Comparison of ENCODE assay signal across 20 mouse cellular contexts in the genomic region with DNA sequence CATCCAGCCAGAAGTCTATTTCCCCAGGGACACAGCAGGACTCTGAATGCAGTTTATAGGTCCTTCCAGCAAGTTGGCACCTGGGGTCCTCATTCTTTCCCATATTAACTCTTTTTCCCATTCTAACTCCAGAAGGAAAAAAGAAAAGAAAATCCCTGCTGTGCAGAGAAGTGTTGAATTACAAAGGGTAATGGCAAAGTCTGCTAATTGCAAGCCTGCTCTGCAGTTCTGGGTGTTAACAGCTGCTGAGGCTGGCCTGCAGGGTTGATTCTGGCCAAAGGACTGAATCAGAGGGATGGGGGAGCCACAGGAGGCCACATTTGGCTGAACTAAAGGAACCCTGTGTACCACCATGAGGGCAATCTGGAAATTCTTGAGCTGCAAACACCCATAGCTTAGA.
DNase-seq lines count a peak whose midpoint lies in the region; ATAC-seq lines count a peak whose summit lies in the region.
"Had no signal": no experiment of that assay in that cellular context is flagged by ENCODE, and none has a peak within 500 bp of the region (broad histone marks: within the 10 kb centered on the region; RNA-seq: fewer than 3 reads in every experiment).

No protein-coding gene starts in this region.

- intact Hi-C loops in left cerebral cortex, postnatal 4 days (cut with DNase I) = loop anchor here (10.0 kb wide), 1 partner anchor 911 kb away; no protein-coding TSS in a partner anchor

- no peak overlapping the region for H3K4me3 ChIP-seq in forebrain, embryonic 12.5 days (replicated peaks)
- no peak overlapping the region for H3K4me3 ChIP-seq in limb, embryonic 12.5 days (replicated peaks)
- no peak overlapping the region for H3K4me3 ChIP-seq in hindbrain, embryonic 13.5 days
- H3K4me3 ChIP-seq: liver, embryonic 13.5 days; lung, embryonic 15.5 days; midbrain, embryonic 13.5 days had no signal

- no peaks in the 10 kb centered on the region for H3K36me3 ChIP-seq in forebrain, embryonic 12.5 days (replicated peaks)
- H3K36me3 ChIP-seq in limb, embryonic 12.5 days = no peaks in the 10 kb centered on the region
- no peaks in the 10 kb centered on the region for H3K36me3 ChIP-seq in hindbrain, embryonic 13.5 days
- H3K36me3 ChIP-seq: liver, embryonic 13.5 days; lung, embryonic 15.5 days; midbrain, embryonic 13.5 days had no signal

- peak overlapping the region; percentile 36; the same call in 1 of the 2 replicates for H3K27ac ChIP-seq in forebrain, embryonic 12.5 days
- peak overlapping the region; percentile 72 for H3K27ac ChIP-seq in limb, embryonic 12.5 days
- no peak overlapping the region for H3K27ac ChIP-seq in hindbrain, embryonic 13.5 days
- H3K27ac ChIP-seq: liver, embryonic 13.5 days; lung, embryonic 15.5 days; midbrain, embryonic 13.5 days had no signal

- H3K9ac ChIP-seq in forebrain, embryonic 12.5 days = no peak overlapping the region
- no peak overlapping the region for H3K9ac ChIP-seq in limb, embryonic 12.5 days (replicated peaks)
- H3K9ac ChIP-seq in hindbrain, embryonic 13.5 days = no peak overlapping the region
- H3K9ac ChIP-seq: liver, embryonic 13.5 days; lung, embryonic 15.5 days; midbrain, embryonic 13.5 days had no signal

- no peaks in the 10 kb centered on the region for H3K9me3 ChIP-seq in forebrain, embryonic 12.5 days
- H3K9me3 ChIP-seq in limb, embryonic 12.5 days = 0 out of 2 replicates have a peak, but pooled peaks cover 4% of the 10 kb centered on the region
- no peaks in the 10 kb centered on the region for H3K9me3 ChIP-seq in hindbrain, embryonic 13.5 days
- H3K9me3 ChIP-seq: liver, embryonic 13.5 days; lung, embryonic 15.5 days; midbrain, embryonic 13.5 days had no signal

- H3K27me3 ChIP-seq in forebrain, embryonic 12.5 days = peaks cover 3% of the 10 kb centered on the region; the same call in 1 of the 2 replicates
- peaks cover 9% of the 10 kb centered on the region; the same call in 1 of the 2 replicates for H3K27me3 ChIP-seq in limb, embryonic 12.5 days
- H3K27me3 ChIP-seq in hindbrain, embryonic 13.5 days = 0 out of 2 replicates have a peak, but pooled peaks cover 5% of the 10 kb centered on the region
- H3K27me3 ChIP-seq: liver, embryonic 13.5 days; lung, embryonic 15.5 days; midbrain, embryonic 13.5 days had no signal

- H3K4me2 ChIP-seq in forebrain, embryonic 12.5 days = no peak overlapping the region
- no peak overlapping the region for H3K4me2 ChIP-seq in limb, embryonic 12.5 days
- H3K4me2 ChIP-seq in hindbrain, embryonic 13.5 days = no peak overlapping the region
- H3K4me2 ChIP-seq: heart, embryonic 11.5 days; liver, embryonic 13.5 days; lung, embryonic 15.5 days; midbrain, embryonic 13.5 days had no signal

- peaks cover 12% of the 10 kb centered on the region for H3K4me1 ChIP-seq in forebrain, embryonic 12.5 days
- H3K4me1 ChIP-seq in limb, embryonic 12.5 days (replicated peaks) = peaks cover 25% of the 10 kb centered on the region
- peaks cover 14% of the 10 kb centered on the region for H3K4me1 ChIP-seq in hindbrain, embryonic 13.5 days (replicated peaks)
- H3K4me1 ChIP-seq: liver, embryonic 13.5 days; lung, embryonic 15.5 days had no signal

- peak; percentile 42 for DNase-seq in left cerebral cortex, postnatal 4 days
- DNase-seq in left cerebral cortex, adult 11 months (ENCODE audit: low spot score) = no peak
- DNase-seq in ZHBTc4 (ENCODE audit: low read depth, low spot score) = peak; percentile 61
- DNase-seq in layer of hippocampus, postnatal 25 days (ENCODE audit: extremely low spot score in 1 of 2, low spot score in 1 of 2) = no peak
- DNase-seq in thymus, postnatal 0 days (ENCODE audit: low spot score) = no peak
- DNase-seq: adrenal gland, adult 8-10 months; B cell, adult 2 months; cerebellum, adult 2 months; kidney, adult 8-10 months; kidney, postnatal 36 days; liver, embryonic 13.5 days; spleen, adult 18-20 months; thymus, adult 2 months had no signal

- ATAC-seq in forebrain, embryonic 12.5 days (ENCODE audit: low FRiP score) = no peak
- no peak for ATAC-seq in limb, embryonic 12.5 days (ENCODE audit: insufficient number of reproducible peaks, insufficient read depth, low FRiP score, low TSS enrichment, low read depth)
- no peak for ATAC-seq in hindbrain, embryonic 13.5 days (ENCODE audit: low FRiP score)
- ATAC-seq: hindbrain, embryonic 16.5 days; midbrain, embryonic 13.5 days had no signal

Comparison
In these comparisons a context has a peak if more than half of its experiments do, and no peak if none do; other contexts are left out.
1. DNase-seq: peak in left cerebral cortex, postnatal 4 days (single experiment) and ZHBTc4 (single experiment); none in left cerebral cortex, adult 11 months (single experiment), layer of hippocampus, postnatal 25 days (0 of 2) and thymus, postnatal 0 days (single experiment).